Mouse (Mus musculus) neural tube, embryonic 15.5 days (tissue): ENCODE measurements around the gene Sept10. TPM values are rescaled to one million over a fixed set of nuclear protein-coding genes. Genes with fewer than 3 reads are reported as not detected.

Source experiments
- ATAC-seq: fragments of 200-750 bp; cut with Nextera tagmentation; 2 replicates; pipeline ENCODE4 v1.8.0; 2017; ENCODE audit warnings: mild to moderate bottlenecking, moderate TSS enrichment, moderate library complexity; ENCODE audit not compliant: low FRiP score
- H3K27ac ChIP-seq: fragments of 300-500 bp; sonication (generic); replicated peaks from 2 replicates; pipeline ENCODE4 v1.5.1; 2015; ENCODE audit warnings: mild to moderate bottlenecking, inconsistent platforms
- H3K27me3 ChIP-seq: fragments of 300-500 bp; sonication (generic); replicated peaks from 2 replicates; pipeline ENCODE4 v1.6.1; 2015; ENCODE audit warnings: inconsistent platforms
- H3K36me3 ChIP-seq: fragments of 300-500 bp; sonication (generic); 2 replicates; pipeline ENCODE4 v1.6.1; 2015; ENCODE audit warnings: inconsistent platforms
- H3K4me1 ChIP-seq: fragments of 300-500 bp; sonication (generic); 2 replicates; pipeline ENCODE4 v1.6.1; 2015; ENCODE audit warnings: inconsistent platforms
- H3K4me2 ChIP-seq: fragments of 300-500 bp; sonication (generic); 2 replicates; pipeline ENCODE4 v1.6.1; 2015; ENCODE audit warnings: inconsistent platforms, mild to moderate bottlenecking, moderate library complexity
- H3K4me3 ChIP-seq: fragments of 300-500 bp; sonication (generic); replicated peaks from 2 replicates; pipeline ENCODE4 v1.5.1; 2015; ENCODE audit warnings: mild to moderate bottlenecking, inconsistent platforms
- H3K9ac ChIP-seq: fragments of 300-500 bp; sonication (generic); replicated peaks from 2 replicates; pipeline ENCODE4 v1.6.1; 2015; ENCODE audit warnings: mild to moderate bottlenecking, inconsistent platforms
- H3K9me3 ChIP-seq: fragments of 300-500 bp; sonication (generic); replicated peaks from 2 replicates; pipeline ENCODE4 v1.6.1; 2016; ENCODE audit warnings: inconsistent platforms
- WGBS: fragments of 180-500 bp; shearing (Covaris S2); methylation state at CpG from one replicate; pipeline ENCODE4 v1.1.7; 2015; ENCODE audit warnings: mixed read lengths; 5-methylcytosine and 5-hydroxymethylcytosine counted together
- polyA plus RNA-seq: library from polyadenylated mRNA; unstranded; fragments of >200 nt; fragmentation: Nextera tagmentation; extraction: Ambion mirVana; gene quantifications from 2 replicates; pipeline ENCODE4 v1.2.1, GENCODE M21; 2015

Sept10 gene
- 13.0 and 17.8 TPM in 2 replicates for polyA plus RNA-seq

- H3K36me3 ChIP-seq: no peaks in the 10 kb centered on the region
- peak within 1 kb of the TSS; percentile 95 for H3K27ac ChIP-seq
- peak within 1 kb of the TSS; percentile 100 for H3K4me2 ChIP-seq
- peak within 1 kb of the TSS; percentile 85 for H3K9ac ChIP-seq
- WGBS: under 1% methylated on average over 77 of the region's 84 CpGs
- peak; percentile 98 for ATAC-seq
- H3K27me3 ChIP-seq: no peaks in the 10 kb centered on the region
- peak within 1 kb of the TSS; percentile 96 for H3K4me3 ChIP-seq
- H3K9me3 ChIP-seq: no peaks in the 10 kb centered on the region
- peaks cover 32% of the 10 kb centered on the region for H3K4me1 ChIP-seq
Measured at GRCm38 (mm10) chr10:59221473-59222270, at the start of gene Sept10, which contains the start of gene Sowahc. Gene Sept10 (minus strand): TSS chr10:59221847. Gene Sowahc (plus strand): TSS chr10:59221953.

GRCm38 (mm10) chr10:59268754-59269153, 47.1 kb upstream of the Sept10 start:
- no peak for ATAC-seq
- 41% methylated on average over 3 of the region's 3 CpGs for WGBS
- H3K4me3 ChIP-seq: no peak overlapping the region
- no peak overlapping the region for H3K9ac ChIP-seq
- H3K4me2 ChIP-seq: no peak overlapping the region
- no peaks in the 10 kb centered on the region for H3K9me3 ChIP-seq
- no peaks in the 10 kb centered on the region for H3K36me3 ChIP-seq
- no peaks in the 10 kb centered on the region for H3K27me3 ChIP-seq
- H3K4me1 ChIP-seq: no peaks in the 10 kb centered on the region
- no peak overlapping the region for H3K27ac ChIP-seq

- no peak overlapping the region for H3K4me3 ChIP-seq
- no peaks in the 10 kb centered on the region for H3K4me1 ChIP-seq
- no peak for ATAC-seq
- H3K9me3 ChIP-seq: no peaks in the 10 kb centered on the region
- no peak overlapping the region for H3K27ac ChIP-seq
- WGBS: 60% methylated on average over 4 of the region's 4 CpGs
- no peaks in the 10 kb centered on the region for H3K36me3 ChIP-seq
- H3K4me2 ChIP-seq: no peak overlapping the region
- H3K27me3 ChIP-seq: no peaks in the 10 kb centered on the region
- no peak overlapping the region for H3K9ac ChIP-seq
Measured at GRCm38 (mm10) chr10:59268109-59268508, 46.5 kb upstream of the Sept10 start.

GRCm38 (mm10) chr10:59267275-59267674, 45.6 kb upstream of the Sept10 start:
- no peak for ATAC-seq
- Histone ChIP-seq H3K9ac (no peak overlapping the region), H3K4me1 (no peaks in the 10 kb centered on the region), H3K4me2 (no peak overlapping the region), H3K4me3 (no peak overlapping the region), H3K36me3 (no peaks in the 10 kb centered on the region), H3K27ac (no peak overlapping the region), H3K27me3 (no peaks in the 10 kb centered on the region), H3K9me3 (no peaks in the 10 kb centered on the region)
- 70% methylated on average over 2 of the region's 2 CpGs for WGBS

- WGBS: 94% methylated on average over 1 of the region's 1 CpGs
- H3K4me1 ChIP-seq: no peaks in the 10 kb centered on the region
Measured at GRCm38 (mm10) chr10:59266097-59266496, 44.5 kb upstream of the Sept10 start.

GRCm38 (mm10) chr10:59265674-59266073, 44.0 kb upstream of the Sept10 start:
- no peaks in the 10 kb centered on the region for H3K36me3 ChIP-seq
- ATAC-seq: no peak
- no peaks in the 10 kb centered on the region for H3K4me1 ChIP-seq
- H3K27me3 ChIP-seq: no peaks in the 10 kb centered on the region
- H3K4me2 ChIP-seq: no peak overlapping the region
- H3K9me3 ChIP-seq: no peaks in the 10 kb centered on the region
- WGBS: 68% methylated on average over 4 of the region's 4 CpGs
- H3K4me3 ChIP-seq: no peak overlapping the region
- no peak overlapping the region for H3K27ac ChIP-seq
- no peak overlapping the region for H3K9ac ChIP-seq

More at GRCm38 (mm10) chr10:59266097-59266496, 44.5 kb upstream of the Sept10 start:
- Histone ChIP-seq H3K9me3 (no peaks in the 10 kb centered on the region), H3K9ac (no peak overlapping the region), H3K4me3 (no peak overlapping the region), H3K4me2 (no peak overlapping the region), H3K27me3 (no peaks in the 10 kb centered on the region), H3K36me3 (no peaks in the 10 kb centered on the region), H3K27ac (no peak overlapping the region)
- ATAC-seq: no peak

GRCm38 (mm10) chr10:59265067-59265466, 43.4 kb upstream of the Sept10 start:
- Histone ChIP-seq H3K4me2 (no peak overlapping the region), H3K9me3 (no peaks in the 10 kb centered on the region), H3K36me3 (no peaks in the 10 kb centered on the region), H3K4me3 (no peak overlapping the region), H3K9ac (no peak overlapping the region), H3K4me1 (no peaks in the 10 kb centered on the region), H3K27me3 (no peaks in the 10 kb centered on the region), H3K27ac (no peak overlapping the region)
- 73% methylated on average over 7 of the region's 7 CpGs for WGBS
- ATAC-seq: no peak

- 33% methylated on average over 7 of the region's 7 CpGs for WGBS
- Histone ChIP-seq H3K27me3 (no peaks in the 10 kb centered on the region), H3K9me3 (no peaks in the 10 kb centered on the region)
Measured at GRCm38 (mm10) chr10:59262979-59263378, 41.3 kb upstream of the Sept10 start.

GRCm38 (mm10) chr10:59262021-59262420, 40.4 kb upstream of the Sept10 start:
- Histone ChIP-seq H3K27ac (no peak overlapping the region), H3K4me3 (no peak overlapping the region), H3K36me3 (no peaks in the 10 kb centered on the region), H3K9me3 (no peaks in the 10 kb centered on the region), H3K27me3 (no peaks in the 10 kb centered on the region), H3K4me2 (no peak overlapping the region), H3K9ac (no peak overlapping the region), H3K4me1 (no peaks in the 10 kb centered on the region)
- no peak for ATAC-seq
- 74% methylated on average over 1 of the region's 1 CpGs for WGBS

More at GRCm38 (mm10) chr10:59262979-59263378, 41.3 kb upstream of the Sept10 start:
- Histone ChIP-seq H3K9ac (no peak overlapping the region), H3K4me1 (no peaks in the 10 kb centered on the region), H3K4me3 (no peak overlapping the region), H3K36me3 (no peaks in the 10 kb centered on the region), H3K27ac (no peak overlapping the region), H3K4me2 (no peak overlapping the region)
- no peak for ATAC-seq

- Histone ChIP-seq H3K27ac (no peak overlapping the region), H3K4me2 (no peak overlapping the region), H3K27me3 (no peaks in the 10 kb centered on the region), H3K36me3 (no peaks in the 10 kb centered on the region), H3K4me1 (no peaks in the 10 kb centered on the region), H3K4me3 (no peak overlapping the region), H3K9me3 (no peaks in the 10 kb centered on the region), H3K9ac (no peak overlapping the region)
- no peak for ATAC-seq
- 48% methylated on average over 3 of the region's 3 CpGs for WGBS
Measured at GRCm38 (mm10) chr10:59261603-59262002, 40.0 kb upstream of the Sept10 start.

GRCm38 (mm10) chr10:59259572-59259971, 37.9 kb upstream of the Sept10 start:
- H3K4me2 ChIP-seq: no peak overlapping the region
- no peak overlapping the region for H3K4me3 ChIP-seq
- H3K4me1 ChIP-seq: no peaks in the 10 kb centered on the region
- WGBS: 74% methylated on average over 6 of the region's 6 CpGs
- no peak for ATAC-seq
- no peak overlapping the region for H3K9ac ChIP-seq
- H3K9me3 ChIP-seq: no peaks in the 10 kb centered on the region
- H3K27me3 ChIP-seq: no peaks in the 10 kb centered on the region
- H3K27ac ChIP-seq: no peak overlapping the region
- H3K36me3 ChIP-seq: no peaks in the 10 kb centered on the region

GRCm38 (mm10) chr10:59256533-59256932, 34.9 kb upstream of the Sept10 start:
- H3K4me2 ChIP-seq: no peak overlapping the region
- no peaks in the 10 kb centered on the region for H3K27me3 ChIP-seq
- H3K9ac ChIP-seq: no peak overlapping the region
- H3K27ac ChIP-seq: no peak overlapping the region
- 92% methylated on average over 2 of the region's 2 CpGs for WGBS
- H3K36me3 ChIP-seq: no peaks in the 10 kb centered on the region
- ATAC-seq: no peak
- H3K4me3 ChIP-seq: no peak overlapping the region
- H3K9me3 ChIP-seq: no peaks in the 10 kb centered on the region
- H3K4me1 ChIP-seq: no peaks in the 10 kb centered on the region
